Mouse (Mus musculus) hindbrain, postnatal 0 days (tissue): ENCODE results near the gene Ccnt1. TPM values are rescaled to one million over a fixed set of nuclear protein-coding genes. Genes with fewer than 3 reads are reported as not detected.
A peak's percentile ranks its signal among the peaks of the same experiment; 100 is the strongest.

ENCODE experiments used
- ATAC-seq: fragments of 200-750 bp; cut with Nextera tagmentation; 2 replicates; pipeline ENCODE4 v1.8.0; 2017; ENCODE audit warnings: mild to moderate bottlenecking, moderate TSS enrichment, moderate library complexity
- DNase-seq: peaks from one replicate; pipeline ENCODE4 v3.0.0-alpha.2; 2015; ENCODE audit warnings: low spot score
- H3K27ac ChIP-seq: fragments of 300-500 bp; sonication (generic); 2 replicates; pipeline ENCODE4 v1.5.1; 2014; ENCODE audit warnings: mild to moderate bottlenecking
- H3K27me3 ChIP-seq: fragments of 300-500 bp; sonication (generic); 2 replicates; pipeline ENCODE4 v1.6.1; 2014; ENCODE audit warnings: low read length, mixed read lengths; ENCODE audit not compliant: insufficient read depth
- H3K36me3 ChIP-seq: fragments of 300-500 bp; sonication (generic); 2 replicates; pipeline ENCODE4 v1.6.1; 2014; ENCODE audit warnings: low read length, mixed read lengths; ENCODE audit not compliant: insufficient read depth
- H3K4me1 ChIP-seq: fragments of 300-500 bp; sonication (generic); 2 replicates; pipeline ENCODE4 v1.6.1; 2014; ENCODE audit warnings: antibody characterized with exemption, low read length, mixed read lengths; ENCODE audit not compliant: insufficient read depth
- H3K4me2 ChIP-seq: fragments of 300-500 bp; sonication (generic); 2 replicates; pipeline ENCODE4 v1.6.1; 2014; ENCODE audit warnings: low read depth, mild to moderate bottlenecking, low read length, moderate library complexity, mixed read lengths
- H3K4me3 ChIP-seq: fragments of 300-500 bp; sonication (generic); 2 replicates; pipeline ENCODE4 v1.5.1; 2014; ENCODE audit warnings: low read length
- H3K9ac ChIP-seq: fragments of 300-500 bp; sonication (generic); replicated peaks from 2 replicates; pipeline ENCODE4 v1.6.1; 2014; ENCODE audit warnings: mild to moderate bottlenecking, low read length, moderate library complexity, mixed read lengths
- H3K9me3 ChIP-seq: fragments of 300-500 bp; sonication (generic); 2 replicates; pipeline ENCODE4 v1.6.1; 2016; ENCODE audit warnings: low read length, mixed read lengths
- CTCF ChIP-seq: IDR thresholded peaks from 2 replicates; pipeline ENCODE4 v1.5.1; 2016; ENCODE audit warnings: antibody characterized with exemption, control low read depth, low read depth
- whole genome bisulfite sequencing: fragments of 180-500 bp; shearing (Covaris S2); extraction: QIAGEN DNeasy Blood & Tissue Kit; methylation state at CpG from one replicate; pipeline ENCODE4 v1.1.7; 2014; 5-methylcytosine and 5-hydroxymethylcytosine counted together
- polyA plus RNA-seq: library from polyadenylated mRNA; unstranded; fragments of >200 nt; fragmentation: Nextera tagmentation; extraction: Ambion mirVana; gene quantifications from 2 replicates; pipeline ENCODE4 v1.2.1, GENCODE M21; 2015
- total RNA-seq: library from RNA; depleted of rRNA; stranded (reverse); fragments of >200 nt; gene quantifications from 2 replicates; pipeline ENCODE4 v1.2.3, GENCODE M21; 2014

The Ccnt1 gene
- total and polyA plus RNA-seq, 2 experiments from 2014 or later: 42.4 to 42.7 TPM

DNA sequence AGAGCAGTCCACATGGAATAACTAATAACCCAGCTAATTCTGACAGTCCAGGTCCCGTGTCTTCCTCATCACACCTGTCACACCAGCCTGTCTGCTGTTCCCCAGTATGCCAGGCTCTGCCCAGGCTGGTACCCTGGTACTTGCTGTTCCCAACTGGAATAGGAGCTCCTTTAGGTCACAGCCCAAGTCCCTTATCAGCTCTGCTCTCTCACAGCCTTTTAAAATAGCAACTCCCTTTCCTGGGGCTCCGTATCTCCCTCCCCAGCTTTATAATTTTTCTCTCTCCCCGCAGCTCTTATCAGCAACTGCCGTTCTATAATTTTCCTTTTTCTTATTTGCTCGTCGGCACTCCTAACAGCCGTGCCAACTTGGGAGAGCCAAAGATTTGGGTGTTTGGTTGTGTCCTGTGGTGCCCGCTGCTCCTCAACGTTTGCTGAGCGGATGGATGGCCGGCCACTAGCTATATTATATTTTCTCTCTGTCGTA lies 35.4 kb upstream of the Ccnt1 start:
- no peaks in the 10 kb centered on the region for H3K9me3 ChIP-seq
- DNase-seq (no peak), ATAC-seq (no peak)
- H3K4me2 ChIP-seq: no peak overlapping the region
- no peak for TF ChIP-seq CTCF
- peaks cover 9% of the 10 kb centered on the region for H3K4me1 ChIP-seq
- H3K27ac ChIP-seq: no peak overlapping the region
- H3K36me3 ChIP-seq: peaks cover 10% of the 10 kb centered on the region
- H3K4me3 ChIP-seq: no peak overlapping the region
- H3K27me3 ChIP-seq: no peaks in the 10 kb centered on the region
- H3K9ac ChIP-seq: no peak overlapping the region
- WGBS: 84% methylated on average over 12 of the region's 12 CpGs

DNA sequence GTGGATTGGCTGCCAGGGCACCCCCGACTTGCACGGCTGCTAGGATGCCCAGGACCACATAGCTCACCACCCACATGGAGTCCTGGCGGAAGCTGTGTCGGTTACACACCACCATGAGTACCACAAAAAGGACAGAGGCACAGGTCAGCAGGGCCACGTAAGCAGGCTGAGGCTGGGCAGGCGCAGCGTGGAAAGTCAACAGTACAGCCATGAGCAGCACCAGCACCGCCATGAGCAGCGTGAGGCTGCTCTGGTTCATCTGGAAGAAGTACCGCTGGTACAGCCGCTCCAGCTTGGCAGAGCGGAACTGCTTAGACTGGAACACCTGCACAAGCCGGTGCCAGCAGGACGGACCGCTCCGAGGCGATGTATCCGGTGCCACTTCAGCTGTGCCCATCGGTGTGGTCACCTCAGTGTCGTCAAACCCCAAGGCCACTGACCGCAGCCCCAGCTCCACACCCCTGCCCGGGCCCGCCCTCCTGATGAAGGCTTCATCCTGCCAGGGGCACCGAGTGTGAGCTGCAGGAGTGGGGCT lies 33.4 kb upstream of the Ccnt1 start:
- no peak overlapping the region for H3K27ac ChIP-seq
- H3K9ac ChIP-seq: no peak overlapping the region
- H3K36me3 ChIP-seq: peaks cover 16% of the 10 kb centered on the region
- no peak for TF ChIP-seq CTCF
- no peak for ATAC-seq
- 92% methylated on average over 24 of the region's 24 CpGs for WGBS
- H3K9me3 ChIP-seq: no peaks in the 10 kb centered on the region
- H3K4me2 ChIP-seq: no peak overlapping the region
- H3K4me3 ChIP-seq: no peak overlapping the region
- no peak for DNase-seq
- no peaks in the 10 kb centered on the region for H3K27me3 ChIP-seq
- peaks cover 9% of the 10 kb centered on the region for H3K4me1 ChIP-seq

GRCm38 (mm10) chr15:98602921-98603458 lies 32.3 kb upstream of the Ccnt1 start:
- Histone ChIP-seq H3K4me3 (no peak overlapping the region), H3K4me2 (peak overlapping the region; percentile 11; the same call in 1 of the 2 replicates), H3K36me3 (peaks cover 20% of the 10 kb centered on the region), H3K9ac (peak overlapping the region; percentile 15; the same call in 1 of the 2 replicates), H3K27ac (no peak overlapping the region), H3K4me1 (peaks cover 6% of the 10 kb centered on the region), H3K9me3 (no peaks in the 10 kb centered on the region), H3K27me3 (no peaks in the 10 kb centered on the region)
- DNase-seq (no peak), ATAC-seq (no peak)
- no peak for TF ChIP-seq CTCF
- 53% methylated on average over 4 of the region's 4 CpGs for WGBS

DNA sequence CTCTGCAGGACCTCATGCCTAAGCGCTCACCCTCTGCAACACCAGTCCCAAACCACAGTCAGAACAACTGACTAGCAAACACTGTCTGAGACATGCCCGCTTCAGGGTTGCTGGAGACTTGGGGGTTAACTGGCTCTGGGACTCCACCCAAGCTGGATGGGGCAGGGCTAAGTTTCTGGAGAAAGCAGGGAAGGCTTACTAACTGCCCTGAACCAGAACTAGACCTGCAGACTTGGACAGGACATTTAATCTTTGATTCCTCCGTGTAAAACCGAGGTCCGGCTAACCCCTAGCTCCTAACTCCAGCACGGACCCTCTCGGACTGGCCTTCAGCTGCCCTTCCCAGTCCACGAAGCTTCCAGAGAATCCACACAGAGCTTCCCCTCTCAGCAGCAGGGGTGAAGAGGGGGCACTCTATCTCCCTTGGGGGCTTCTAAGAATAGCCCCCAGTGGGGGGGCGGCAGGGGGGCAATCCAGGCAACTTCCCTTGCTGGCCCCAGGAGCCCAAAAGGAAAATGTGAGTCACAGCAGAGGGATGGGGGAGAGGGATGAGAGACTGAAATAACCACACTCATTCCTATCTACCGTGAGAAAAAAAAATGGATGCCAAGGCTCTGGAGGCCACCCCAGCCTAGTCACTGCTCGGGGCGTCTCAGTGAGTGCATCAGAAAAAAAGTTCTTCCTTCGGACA lies 31.6 kb upstream of the Ccnt1 start:
- H3K4me2 ChIP-seq: peak overlapping the region; percentile 11; the same call in 1 of the 2 replicates
- H3K9me3 ChIP-seq: no peaks in the 10 kb centered on the region
- peak overlapping the region; percentile 15; the same call in 1 of the 2 replicates for H3K9ac ChIP-seq
- no peak overlapping the region for H3K27ac ChIP-seq
- ATAC-seq: no peak
- no peak for DNase-seq
- no peak overlapping the region for H3K4me3 ChIP-seq
- peaks cover 27% of the 10 kb centered on the region for H3K36me3 ChIP-seq
- TF ChIP-seq CTCF: no peak
- H3K4me1 ChIP-seq: 0 out of 2 replicates have a peak, but pooled peaks cover under 1% of the 10 kb centered on the region
- 58% methylated on average over 13 of the region's 13 CpGs for WGBS
- H3K27me3 ChIP-seq: no peaks in the 10 kb centered on the region

DNA sequence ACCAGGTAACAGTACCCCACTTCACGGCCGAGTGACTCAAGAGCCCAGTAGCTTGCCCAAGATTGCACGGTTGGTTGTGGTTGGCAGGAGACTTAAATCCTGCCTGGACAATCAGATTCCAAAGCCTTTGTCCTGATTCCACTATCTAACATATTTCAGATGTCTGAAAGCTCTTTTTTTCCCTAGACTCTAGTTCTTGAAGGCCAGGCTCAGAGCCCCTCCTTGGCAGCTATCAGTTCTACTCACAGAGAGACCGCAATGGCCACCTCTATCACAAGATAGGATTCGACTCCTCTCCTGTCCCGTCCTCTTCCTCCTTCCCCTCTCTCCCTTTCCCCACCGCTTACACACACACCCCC lies 31.1 kb upstream of the Ccnt1 start:
- no peaks in the 10 kb centered on the region for H3K27me3 ChIP-seq
- no peaks in the 10 kb centered on the region for H3K9me3 ChIP-seq
- no peak overlapping the region for H3K4me3 ChIP-seq
- 0 out of 2 replicates have a peak overlapping the region, but pooled peaks have one; percentile 15 for H3K9ac ChIP-seq
- H3K4me2 ChIP-seq: no peak overlapping the region
- no peak overlapping the region for H3K27ac ChIP-seq
- no peak for TF ChIP-seq CTCF
- no peaks in the 10 kb centered on the region for H3K4me1 ChIP-seq
- DNase-seq (no peak), ATAC-seq (no peak)
- 71% methylated on average over 7 of the region's 7 CpGs for WGBS
- H3K36me3 ChIP-seq: peaks cover 32% of the 10 kb centered on the region

GRCm38 (mm10) chr15:98600036-98600709 lies 29.4 kb upstream of the Ccnt1 start:
- Histone ChIP-seq H3K9me3 (no peaks in the 10 kb centered on the region), H3K4me2 (no peak overlapping the region), H3K9ac (no peak overlapping the region), H3K27ac (no peak overlapping the region), H3K27me3 (no peaks in the 10 kb centered on the region), H3K4me1 (no peaks in the 10 kb centered on the region), H3K4me3 (no peak overlapping the region), H3K36me3 (peaks cover 48% of the 10 kb centered on the region)
- ATAC-seq: no peak
- WGBS: 77% methylated on average over 12 of the region's 12 CpGs
- DNase-seq: no peak
- TF ChIP-seq CTCF: no peak
